Mouse (Mus musculus) CD4-positive, CD25-positive, alpha-beta regulatory T cell, adult 2 months (primary cell): ENCODE data around the gene Tnrc18.

ENCODE experiments used
- DNase-seq: peaks from one replicate; pipeline ENCODE4 v3.0.0-alpha.2; 2012; ENCODE audit warnings: low read depth, low spot score

The Tnrc18 gene

DNA sequence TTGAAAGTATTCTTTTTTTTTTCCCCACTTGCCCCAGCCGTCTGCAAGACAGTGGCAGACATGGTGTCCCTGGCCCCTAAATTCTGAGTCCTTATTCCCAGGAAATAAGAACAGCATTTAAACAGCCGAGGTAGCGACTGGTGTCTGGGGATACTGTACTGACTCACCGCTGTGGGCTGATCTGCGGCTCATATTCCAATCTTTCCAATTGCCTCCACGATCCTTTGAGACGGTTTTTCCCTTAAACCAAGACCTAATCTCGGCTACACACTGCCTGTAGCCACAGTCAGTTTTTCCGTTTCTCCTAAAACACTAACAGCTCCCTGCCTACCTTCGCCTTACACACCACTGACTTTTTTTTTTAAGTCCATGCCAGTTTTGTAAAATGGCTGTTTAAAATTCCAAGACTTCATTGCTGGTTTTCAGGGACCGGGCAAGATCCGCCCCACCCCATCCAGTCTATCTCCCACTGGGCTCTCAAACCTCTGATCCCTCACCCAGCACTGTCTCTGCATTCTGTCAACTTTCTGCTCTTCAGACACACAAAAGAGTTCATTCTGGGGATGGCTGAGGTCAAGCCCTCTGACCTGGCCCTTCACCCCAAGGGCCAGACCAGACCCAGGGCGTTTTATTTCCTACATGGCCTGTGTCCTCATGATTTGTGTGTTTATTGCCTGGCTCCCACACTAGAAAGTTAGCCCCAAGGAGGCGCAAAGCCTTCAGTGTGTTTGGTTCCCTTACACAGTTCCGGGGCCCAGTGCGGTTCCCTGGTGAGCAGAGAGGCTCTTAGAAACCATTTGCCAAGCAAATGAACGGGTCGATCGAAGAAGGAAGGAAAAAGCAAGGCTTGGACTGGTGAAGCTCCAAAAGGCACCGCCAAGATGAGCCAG is 6.5 kb downstream of the Tnrc18 start:
- no peak for DNase-seq

GRCm38 (mm10) chr5:142807661-142808060 is 9.8 kb downstream of the Tnrc18 start:
- no peak for DNase-seq

- DNase-seq, result no peak
These were observed 13.7 kb downstream of the Tnrc18 start for GRCm38 (mm10) chr5:142803746-142804145.

DNA sequence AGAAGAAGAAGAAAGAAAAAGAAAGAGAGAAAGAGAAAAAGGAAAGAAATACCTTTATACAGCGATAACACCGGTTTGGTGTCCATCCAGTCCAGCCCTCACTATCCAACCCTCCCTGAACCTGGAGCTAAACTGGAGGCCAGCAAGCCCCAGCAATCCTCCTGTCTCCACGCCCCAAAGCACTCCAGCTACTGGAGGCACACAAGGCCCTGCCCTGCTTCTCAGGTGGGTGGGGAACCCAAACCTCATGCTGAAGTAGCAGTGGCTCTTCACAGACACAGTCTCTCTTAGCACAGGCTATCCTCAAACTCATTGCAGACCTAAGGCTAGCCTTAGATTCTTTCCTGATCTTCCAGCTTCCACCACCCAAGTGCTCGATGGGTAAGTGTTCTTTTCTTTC is 14.6 kb downstream of the Tnrc18 start:
- DNase-seq, result no peak

DNA sequence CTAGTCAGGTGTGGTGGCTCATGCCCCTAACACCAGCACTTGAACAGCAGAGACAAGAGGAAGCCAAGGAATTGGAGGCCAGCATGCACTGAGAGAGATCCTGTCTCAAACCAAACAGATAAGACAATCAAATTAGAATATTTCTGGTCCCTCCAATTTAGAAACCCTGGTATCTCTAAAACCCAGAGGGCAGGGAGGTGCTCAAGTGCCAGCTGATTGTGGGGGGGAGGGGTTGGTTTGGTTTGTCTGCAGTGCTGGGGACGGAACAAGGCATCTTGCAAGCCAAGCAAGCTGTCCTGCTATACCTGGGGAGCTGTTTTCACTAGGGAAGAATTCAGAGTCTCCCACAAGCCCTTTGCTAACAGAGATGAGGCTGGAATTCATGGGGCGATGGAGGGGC is 15.5 kb downstream of the Tnrc18 start:
- no peak for DNase-seq

GRCm38 (mm10) chr5:142800656-142801055 is 16.8 kb downstream of the Tnrc18 start:
- DNase-seq, result no peak

DNA sequence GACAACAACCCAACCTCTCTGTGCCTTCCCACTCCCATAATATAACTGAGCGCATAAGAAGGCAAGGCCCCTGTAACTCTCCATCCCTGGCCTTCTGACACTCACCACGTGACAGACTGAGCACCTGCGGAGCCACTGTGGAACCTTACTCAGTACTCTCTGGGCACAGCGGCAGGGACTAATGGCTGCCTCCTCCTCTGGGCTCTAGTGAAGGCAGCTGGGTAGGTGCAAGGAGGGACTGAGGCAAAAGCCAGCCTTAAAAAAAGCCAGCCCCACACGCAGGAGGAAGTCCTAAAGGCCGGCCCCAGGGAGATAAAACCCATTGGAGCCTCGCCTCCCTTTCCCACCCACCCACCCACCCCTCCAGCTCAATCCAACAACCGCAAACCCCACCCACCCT is 17.3 kb downstream of the Tnrc18 start:
- no peak for DNase-seq

DNA sequence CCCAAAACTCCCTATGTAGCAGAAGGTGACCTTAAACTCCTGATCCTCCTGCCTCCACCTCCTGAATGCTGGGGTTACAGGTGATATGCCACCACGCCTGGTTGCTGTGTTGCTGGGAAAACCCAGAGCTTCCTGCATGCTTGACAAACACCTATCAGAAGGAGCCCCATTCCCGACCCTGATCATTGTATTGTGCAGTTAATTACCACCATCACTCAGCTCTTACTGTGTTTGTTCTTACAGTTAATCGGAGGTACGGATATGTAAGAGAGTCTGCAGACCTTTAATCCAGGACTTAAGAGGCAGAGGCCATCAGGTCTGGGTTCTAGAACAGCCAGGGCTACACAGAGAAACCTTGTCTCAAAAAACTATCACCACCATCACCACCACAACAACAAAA is 18.2 kb downstream of the Tnrc18 start:
- no peak for DNase-seq

DNA sequence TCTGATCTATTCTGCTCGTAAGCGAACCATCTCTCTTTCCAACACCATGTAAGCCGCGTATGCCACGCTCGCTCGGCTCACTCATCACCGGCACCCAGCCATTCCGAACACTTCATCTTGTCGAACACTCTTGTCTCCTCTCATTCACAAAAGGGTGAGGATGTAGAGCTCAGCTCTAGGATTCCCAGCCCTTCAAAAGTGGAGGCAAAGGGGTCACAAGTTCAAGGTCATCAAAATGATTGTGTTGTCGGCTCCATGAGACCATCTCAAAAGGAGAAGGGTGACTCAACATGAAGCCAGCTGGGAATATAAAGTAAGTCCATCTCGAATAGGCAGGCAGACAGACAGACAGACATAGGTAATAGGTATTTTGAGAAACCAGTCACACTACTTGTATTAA is 19.3 kb downstream of the Tnrc18 start:
- DNase-seq, result no peak

- no peak for DNase-seq
These were observed 19.8 kb downstream of the Tnrc18 start for GRCm38 (mm10) chr5:142797620-142798019.

GRCm38 (mm10) chr5:142796921-142797320 is 20.5 kb downstream of the Tnrc18 start:
- no peak for DNase-seq

GRCm38 (mm10) chr5:142794582-142794981 is 22.9 kb downstream of the Tnrc18 start:
- DNase-seq, result peak; percentile 91

DNA sequence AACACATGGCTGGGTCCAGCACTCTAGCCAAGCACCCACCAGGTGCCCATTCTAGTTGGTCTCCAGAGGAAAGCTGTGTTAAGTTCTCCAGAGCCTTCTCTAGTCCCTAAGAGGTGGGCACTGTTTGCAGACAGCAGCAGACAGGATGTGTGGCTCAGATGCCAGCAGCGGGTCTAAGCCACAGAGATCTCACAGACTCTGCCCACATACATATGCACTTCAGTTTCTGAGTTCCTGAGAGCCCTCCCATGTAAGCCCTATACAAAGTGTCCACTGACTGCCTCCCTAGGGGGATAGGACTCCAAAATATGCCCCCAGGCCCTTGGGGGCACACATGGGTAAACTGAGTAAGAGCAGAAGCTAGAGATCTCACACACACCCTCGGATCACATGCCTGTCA is 23.3 kb downstream of the Tnrc18 start:
- DNase-seq, result peak; percentile 71

- no peak for DNase-seq
These were observed 24.9 kb downstream of the Tnrc18 start for GRCm38 (mm10) chr5:142792594-142792993.

DNA sequence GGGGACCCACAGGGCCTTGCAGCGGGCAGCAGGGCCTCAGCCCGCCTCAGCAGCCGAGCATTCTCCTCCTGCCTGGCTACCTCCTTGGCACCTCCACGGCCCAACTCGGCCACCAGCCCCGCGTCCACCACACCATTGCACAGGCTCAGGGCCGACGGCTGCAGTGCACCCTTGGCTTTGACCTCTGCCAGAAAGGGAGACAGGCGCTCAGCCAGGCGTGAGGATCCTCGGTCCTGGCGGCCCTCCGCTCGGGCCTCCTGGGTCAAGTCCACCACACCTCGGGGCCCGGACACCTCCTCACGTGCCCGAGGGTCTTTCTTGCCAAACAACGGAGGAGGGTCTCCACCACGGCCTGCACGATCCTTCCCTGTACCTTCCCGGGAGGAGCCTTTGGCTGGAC is 29.2 kb downstream of the Tnrc18 start:
- no peak for DNase-seq

DNA sequence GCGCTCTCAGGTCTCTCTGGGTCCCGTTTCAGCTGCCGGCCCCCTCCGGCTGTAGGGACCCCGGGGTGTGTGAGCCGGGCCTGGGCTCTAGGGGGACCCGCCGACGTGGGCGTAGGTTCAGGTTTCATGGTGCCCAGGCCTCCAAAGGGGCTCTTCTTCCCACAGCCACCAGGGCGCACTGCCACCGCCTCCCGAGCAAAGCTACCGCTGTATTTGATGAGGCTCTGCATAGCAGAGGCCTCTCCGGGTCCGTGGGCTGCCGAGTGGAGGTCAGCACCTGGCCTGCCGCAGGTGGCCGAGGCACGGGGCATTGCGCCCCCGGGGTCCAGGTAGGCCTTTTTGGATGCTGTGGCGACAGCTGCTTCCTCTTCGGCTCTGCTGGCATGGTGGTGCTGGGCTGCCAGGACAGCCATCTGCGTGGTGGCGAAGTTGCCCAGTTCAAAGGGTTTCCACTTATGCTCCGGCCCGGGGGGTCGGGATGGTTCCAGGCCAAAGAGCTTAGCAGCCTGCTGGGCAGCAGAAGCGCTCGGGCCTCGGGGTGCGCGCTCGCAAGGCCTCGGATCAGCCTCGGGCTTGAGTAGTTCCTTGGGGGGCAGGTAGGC is 30.1 kb downstream of the Tnrc18 start:
- DNase-seq, result no peak

DNA sequence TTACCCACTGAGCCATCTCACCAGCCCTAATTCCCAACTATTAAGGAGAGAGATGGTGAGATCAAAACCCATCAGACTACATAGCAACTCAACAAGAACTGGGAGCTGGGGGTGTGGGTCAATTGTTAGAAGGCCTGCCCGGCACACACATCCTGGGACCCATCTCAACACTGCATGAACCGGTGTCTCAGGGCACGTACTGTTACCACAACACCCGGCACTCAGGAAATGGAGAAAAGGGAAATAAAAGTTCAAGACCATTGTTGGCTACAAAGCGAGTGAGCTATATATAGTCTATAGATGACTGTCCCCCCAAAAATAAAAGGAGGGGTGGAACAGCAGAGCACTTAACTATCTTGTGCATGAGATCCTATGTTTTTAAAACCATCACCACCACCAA is 30.8 kb downstream of the Tnrc18 start:
- no peak for DNase-seq

GRCm38 (mm10) chr5:142786215-142786614 is 31.2 kb downstream of the Tnrc18 start:
- DNase-seq, result no peak

GRCm38 (mm10) chr5:142783142-142783540 is 34.3 kb downstream of the Tnrc18 start:
- DNase-seq, result no peak

DNA sequence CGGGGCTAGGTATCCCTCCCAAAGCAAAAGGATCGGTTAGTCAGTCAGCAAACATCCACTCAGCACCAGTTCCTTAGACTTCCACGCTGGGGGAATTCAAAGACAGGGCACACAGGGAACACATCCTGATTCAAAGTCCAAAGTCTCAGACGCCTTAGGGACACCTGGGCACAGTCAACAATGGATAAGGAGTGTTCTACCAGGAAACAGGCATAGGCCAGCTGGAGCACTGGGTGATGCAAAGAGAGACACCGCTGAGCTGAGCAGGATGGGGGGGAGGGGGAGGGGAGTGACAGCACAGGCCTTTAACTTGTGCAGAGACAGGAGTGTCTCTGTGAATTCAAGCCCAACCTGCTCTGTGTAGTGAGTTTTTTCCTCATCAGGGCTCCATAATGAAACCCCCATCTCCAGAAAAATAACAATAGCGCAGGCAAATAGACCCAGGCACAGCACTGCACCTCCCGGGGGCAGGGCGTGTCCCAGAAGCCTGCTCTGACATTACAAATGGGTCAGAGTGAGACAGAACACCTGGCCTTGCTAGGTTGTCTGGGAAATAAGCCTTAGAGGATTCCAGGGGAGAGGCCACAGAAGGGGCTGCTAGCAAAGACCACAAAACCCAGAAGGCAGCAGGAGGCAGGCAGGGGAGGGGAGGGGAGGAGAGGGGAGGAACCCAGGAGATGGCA is 34.9 kb downstream of the Tnrc18 start:
- DNase-seq, result no peak

DNA sequence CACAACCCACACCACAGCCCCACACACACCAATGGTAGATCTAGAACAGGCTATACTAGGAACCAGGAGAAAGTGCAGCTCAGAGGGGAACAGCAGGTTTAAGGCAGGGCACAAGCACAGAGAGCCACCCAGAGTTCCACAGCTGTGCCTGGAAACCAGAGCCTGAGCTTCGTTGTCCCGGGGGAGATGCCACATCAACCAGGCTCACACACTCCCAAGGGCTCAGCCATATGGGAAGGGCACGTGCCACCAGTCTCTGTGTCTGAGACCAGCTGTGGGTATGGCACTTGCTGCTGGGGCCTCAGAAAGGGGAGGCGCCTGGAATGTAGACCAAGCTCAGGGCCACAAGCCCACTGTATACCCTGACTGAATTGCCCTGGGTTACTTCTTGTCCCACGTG is 36.9 kb downstream of the Tnrc18 start:
- no peak for DNase-seq

- no peak for DNase-seq
These were observed 38.6 kb downstream of the Tnrc18 start for GRCm38 (mm10) chr5:142778871-142779270.

GRCm38 (mm10) chr5:142778135-142778534 is 39.3 kb downstream of the Tnrc18 start:
- DNase-seq, result no peak
